Mouse (Mus musculus): ENCODE data around the gene Pycr2.
A peak's percentile ranks its signal among the peaks of the same experiment; 100 is the strongest.

Pycr2 gene

DNA sequence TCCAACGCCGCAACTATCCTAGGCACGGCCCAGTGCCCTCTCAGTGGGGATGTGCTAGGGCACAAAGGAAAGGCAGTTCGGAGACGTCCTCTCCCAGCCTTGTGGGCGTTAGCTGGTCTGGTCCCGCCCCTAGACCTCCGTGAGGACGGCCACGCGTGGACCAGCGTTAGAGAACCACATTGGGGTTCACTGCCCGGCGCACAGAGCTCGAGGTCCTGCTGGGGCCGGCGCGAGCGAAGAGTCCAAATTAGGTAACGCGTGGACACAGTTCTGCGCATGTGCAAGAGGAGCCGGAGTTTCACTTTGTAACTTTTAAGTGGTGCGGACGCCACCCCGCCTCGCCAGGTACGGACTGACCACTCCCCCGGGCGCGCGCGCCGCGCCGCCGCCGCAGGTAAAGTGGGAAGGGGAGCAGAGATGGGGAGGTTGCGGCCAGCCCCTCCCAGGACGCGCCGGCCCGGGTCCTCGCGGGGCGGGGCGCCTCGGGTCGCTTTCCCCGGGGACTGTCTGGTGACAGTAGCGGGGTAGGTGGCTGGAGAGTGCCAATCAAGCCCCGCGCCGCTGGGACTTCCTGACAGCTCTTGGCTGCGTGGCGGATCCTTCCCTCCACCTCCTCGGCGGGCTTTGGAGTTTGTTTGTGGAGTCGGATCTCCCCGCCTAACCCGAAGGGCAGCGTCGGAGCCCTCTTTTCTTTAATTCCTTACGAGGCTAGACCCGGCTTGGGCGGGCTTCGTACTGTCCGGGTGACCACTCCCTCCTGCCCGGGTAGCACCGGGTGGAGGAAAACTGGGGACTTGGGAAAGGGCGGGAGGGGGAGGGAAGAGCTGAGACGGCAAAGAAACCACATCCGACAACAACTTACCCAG lies 38.3 kb downstream of the Pycr2 start, which contains the start of gene Tmem63a:
Gene Tmem63a, plus strand, starts transcription at position 179 of the 866 bp plus-strand sequence.
- DNase-seq, result peak; percentile 81

DNA sequence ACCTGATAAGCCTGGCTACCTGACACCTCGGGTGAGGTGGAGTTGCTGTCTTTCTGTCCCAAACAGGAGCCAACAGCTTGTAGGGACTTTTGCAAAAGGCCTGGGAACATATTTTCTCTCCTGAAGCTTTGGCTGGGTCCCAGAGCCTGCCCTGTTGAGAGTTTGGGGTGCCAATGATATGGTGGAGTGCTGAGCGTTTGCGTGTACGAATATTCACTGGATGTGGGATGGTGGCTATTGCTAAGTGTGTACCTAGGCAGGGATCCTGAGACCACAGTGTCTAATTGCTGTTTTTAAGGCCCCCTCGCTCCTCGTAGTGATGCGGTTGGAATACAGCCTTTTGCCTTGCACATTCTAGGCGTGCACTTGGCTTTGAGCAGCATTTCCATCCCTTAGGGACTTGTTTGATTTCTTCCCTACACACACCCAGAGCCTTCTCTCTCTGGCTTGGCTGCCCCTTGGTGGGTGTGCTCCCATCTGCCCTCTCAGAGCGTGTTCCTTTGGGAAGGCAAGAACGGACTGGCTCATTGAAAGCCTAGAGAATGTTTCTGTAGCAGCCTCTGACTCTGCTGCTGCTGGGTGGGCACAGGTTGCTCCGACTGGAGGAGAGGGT lies 39.0 kb downstream of the Pycr2 start:
- DNase-seq, result no peak

GRCm38 (mm10) chr1:180943896-180944295 lies 39.8 kb downstream of the Pycr2 start:
- no peak for DNase-seq

- DNase-seq, result no peak
Measured at GRCm38 (mm10) chr1:180944553-180944952, 40.5 kb downstream of the Pycr2 start.

DNA sequence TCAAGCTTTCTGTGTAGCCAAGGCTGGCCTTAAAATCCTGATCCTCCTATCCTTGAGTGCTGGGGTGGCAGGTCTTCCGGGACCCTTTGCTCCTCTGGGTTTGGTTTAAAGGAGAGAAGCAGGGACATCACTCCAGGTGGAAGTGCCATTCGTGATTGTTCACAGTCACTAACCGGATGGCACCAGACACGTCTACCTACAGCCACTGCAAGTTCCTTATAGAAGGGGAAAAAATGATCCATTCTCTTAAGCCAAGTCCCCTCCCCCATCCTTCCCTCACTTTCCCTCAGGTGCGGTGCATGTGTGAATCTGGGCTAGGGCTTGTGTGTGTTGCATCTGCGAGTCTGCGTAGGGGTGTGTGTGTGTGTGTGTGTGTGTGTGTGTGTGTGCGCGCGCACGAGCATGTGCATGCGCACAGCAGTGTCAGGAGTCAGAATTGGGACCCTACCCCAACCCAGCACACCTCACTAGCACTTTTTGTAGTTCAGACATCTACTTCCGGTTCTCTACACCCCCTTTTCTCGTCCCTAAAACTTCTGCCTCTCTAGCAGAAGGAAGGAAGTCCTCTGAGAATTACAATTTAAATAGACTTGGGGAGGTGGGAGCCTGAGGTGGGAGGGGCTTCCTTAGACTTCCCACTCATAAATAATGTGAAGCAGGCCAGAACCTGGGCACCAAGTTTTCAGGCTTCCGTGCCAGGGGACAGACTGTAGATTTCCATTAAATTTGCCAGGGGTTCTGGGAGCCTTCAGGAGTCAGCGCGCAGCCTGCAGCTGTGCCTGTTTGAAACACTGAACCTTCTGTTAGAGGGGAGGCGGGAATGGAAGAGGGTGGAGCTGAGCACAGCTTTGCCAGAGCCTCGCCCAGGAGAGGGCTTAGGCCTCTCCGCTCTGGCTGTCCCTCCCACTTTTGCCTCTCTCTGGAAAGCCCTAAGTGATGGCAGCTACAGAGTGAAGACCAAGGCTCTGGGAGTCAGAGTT lies 41.2 kb downstream of the Pycr2 start:
- DNase-seq, result peak; percentile 52

GRCm38 (mm10) chr1:180946448-180946847 lies 42.4 kb downstream of the Pycr2 start:
- DNase-seq, result no peak

DNA sequence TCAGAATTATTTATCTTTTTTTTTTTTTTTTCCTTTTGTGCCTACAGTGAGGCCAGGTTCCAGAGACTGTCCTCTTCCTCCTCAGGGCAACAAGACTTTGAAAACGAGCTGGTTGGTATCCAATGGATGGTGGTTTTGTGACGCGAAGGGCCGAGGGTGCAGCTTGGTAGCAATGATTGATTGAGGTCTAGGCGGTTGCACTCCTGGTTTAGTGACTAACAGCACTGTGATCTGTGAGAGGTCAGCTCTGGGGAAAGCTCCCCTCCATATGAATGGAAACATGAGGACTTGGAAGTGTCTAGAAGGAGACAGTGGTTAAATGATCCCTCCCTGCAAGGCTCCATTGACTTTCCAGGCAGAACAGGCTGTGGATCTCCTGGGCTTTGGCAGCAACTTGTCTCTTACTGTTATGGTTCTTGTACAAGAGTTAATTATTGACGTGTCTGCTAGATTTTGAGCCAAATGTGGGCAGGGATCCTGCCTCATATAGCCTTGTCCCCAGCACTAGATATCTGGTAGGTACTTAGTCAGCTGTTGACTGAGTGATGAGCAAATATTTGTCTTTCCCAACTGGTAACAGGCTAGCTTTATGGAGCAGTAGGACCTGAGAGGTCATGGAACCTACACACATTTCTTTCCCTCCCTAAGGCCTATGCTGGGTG lies 48.1 kb downstream of the Pycr2 start:
- no peak for DNase-seq

DNA sequence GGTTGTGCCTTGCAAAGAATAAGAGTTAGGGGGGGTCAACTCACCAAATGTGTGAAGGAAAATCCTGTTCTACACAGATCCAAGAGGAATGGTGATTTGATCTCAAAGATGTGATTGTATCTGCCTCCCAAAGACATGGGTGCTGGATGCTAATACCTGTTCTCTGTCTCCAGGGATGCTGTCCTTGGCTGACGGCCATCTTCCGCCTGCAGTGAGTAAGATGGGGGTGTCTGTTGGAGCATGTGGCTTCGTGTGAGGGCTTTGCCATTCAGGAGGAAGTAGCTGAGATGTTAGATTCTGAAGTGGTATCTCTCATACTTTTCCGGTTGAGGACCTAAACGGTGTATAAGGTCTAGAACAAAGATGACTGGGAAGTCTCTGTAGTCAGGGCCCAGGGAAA lies 48.7 kb downstream of the Pycr2 start:
- DNase-seq, result no peak

GRCm38 (mm10) chr1:180956401-180956800 lies 52.3 kb downstream of the Pycr2 start:
- DNase-seq, result no peak

- no peak for DNase-seq
Measured at GRCm38 (mm10) chr1:180956973-180957381, 52.9 kb downstream of the Pycr2 start.
